Mouse (Mus musculus) right cerebral cortex, adult 2 months (tissue): ENCODE measurements around the gene 5730596B20Rik.

Experiments
- DNase-seq, 2 experiments: peaks; one replicate each; pipeline ENCODE4 v3.0.0; 2021 to 2022; ENCODE audit warnings: low spot score in 2 of 2

5730596B20Rik gene

GRCm38 (mm10) chr6:52175864-52176263, 1.4 kb upstream of the 5730596B20Rik start:
- no peak for DNase-seq

GRCm38 (mm10) chr6:52176391-52176790, 907 bp upstream of the 5730596B20Rik start:
- no peak for DNase-seq

GRCm38 (mm10) chr6:52177806-52178205, 508 bp downstream of the 5730596B20Rik start:
- no peak for DNase-seq

GRCm38 (mm10) chr6:52178918-52179665, 1.8 kb downstream of the 5730596B20Rik start:
- DNase-seq = no peak

GRCm38 (mm10) chr6:52179690-52180089, 2.4 kb downstream of the 5730596B20Rik start:
- no peak for DNase-seq

- no peak for DNase-seq
These were observed 3.0 kb downstream of the 5730596B20Rik start for GRCm38 (mm10) chr6:52180213-52180710.

- no peak for DNase-seq
These were observed 3.4 kb downstream of the 5730596B20Rik start for GRCm38 (mm10) chr6:52180726-52181125.

GRCm38 (mm10) chr6:52182030-52182429, 4.7 kb downstream of the 5730596B20Rik start:
- DNase-seq = no peak

- no peak for DNase-seq
These were observed 5.5 kb downstream of the 5730596B20Rik start for GRCm38 (mm10) chr6:52182793-52183192.

- DNase-seq = no peak
These were observed 6.2 kb downstream of the 5730596B20Rik start for GRCm38 (mm10) chr6:52183311-52184080.

- DNase-seq = no peak
These were observed 7.4 kb downstream of the 5730596B20Rik start for GRCm38 (mm10) chr6:52184668-52185067.

- DNase-seq = no peak
These were observed 7.9 kb downstream of the 5730596B20Rik start for GRCm38 (mm10) chr6:52185222-52185621.

GRCm38 (mm10) chr6:52185834-52186233, 8.5 kb downstream of the 5730596B20Rik start:
- DNase-seq = no peak

- no peak for DNase-seq
These were observed 9.2 kb downstream of the 5730596B20Rik start for GRCm38 (mm10) chr6:52186500-52186899.

GRCm38 (mm10) chr6:52189172-52189591, 11.9 kb downstream of the 5730596B20Rik start:
- DNase-seq = no peak

GRCm38 (mm10) chr6:52189909-52190308, 12.6 kb downstream of the 5730596B20Rik start:
- DNase-seq = no peak

GRCm38 (mm10) chr6:52190410-52190809, 13.1 kb downstream of the 5730596B20Rik start:
- no peak for DNase-seq

- no peak for DNase-seq
These were observed 13.9 kb downstream of the 5730596B20Rik start, which contains the start of gene Hoxa4 for GRCm38 (mm10) chr6:52190906-52191810. Hoxa4 (minus strand) TSS chr6:52191753.

GRCm38 (mm10) chr6:52191860-52192550, 14.7 kb downstream of the 5730596B20Rik start:
- DNase-seq = no peak

- no peak for DNase-seq
These were observed 17.4 kb downstream of the 5730596B20Rik start for GRCm38 (mm10) chr6:52194690-52195089.

- DNase-seq = no peak
These were observed 19.5 kb downstream of the 5730596B20Rik start for GRCm38 (mm10) chr6:52196811-52197210.
